Mouse (Mus musculus): ENCODE measurements at regions not wholly inside any gene's neighbourhood (a gene's known extent, or its start where the extent isn't known, plus 50 kb on each side); places are given as distances from the start of the nearest gene placed in this dataset.

GRCm38 (mm10) chr19:33078681-33079360 lies 313.3 kb downstream of the Rnls start:
- TF ChIP-seq POLR2A (IDR thresholded peaks at IDR 0.05; ENCODE audit: low read depth, low read length) (no peak), CTCF (IDR thresholded peaks at IDR 0.05; ENCODE audit: extremely low read depth, insufficient read length, insufficient replicate concordance, low read depth, low read length) (no peak)
- Histone ChIP-seq H3K36me3 (ENCODE audit: control insufficient read depth, insufficient read depth, low read length) (no peaks in the 10 kb centered on the region), H3K27ac (ENCODE audit: insufficient read depth, low read depth, low read length) (no peak overlapping the region), H3K4me3 (ENCODE audit: low read depth, low read length) (no peak overlapping the region), H3K4me1 (ENCODE audit: control insufficient read depth, insufficient read depth, insufficient read length, low read length) (peaks cover 3% of the 10 kb centered on the region; the same call in 1 of the 2 replicates), H3K27me3 (ENCODE audit: control insufficient read depth, insufficient read depth, low read length) (no peaks in the 10 kb centered on the region)
- WGBS = 27% methylated on average over 4 of the region's 4 CpGs

GRCm38 (mm10) chr19:33079959-33080358 lies 312.1 kb downstream of the Rnls start:
- whole genome bisulfite sequencing = 93% methylated on average over 2 of the region's 2 CpGs
- Histone ChIP-seq H3K36me3 (ENCODE audit: control insufficient read depth, insufficient read depth, low read length) (no peaks in the 10 kb centered on the region), H3K4me1 (ENCODE audit: control insufficient read depth, insufficient read depth, insufficient read length, low read length) (peaks cover 3% of the 10 kb centered on the region; the same call in 1 of the 2 replicates), H3K27ac (ENCODE audit: insufficient read depth, low read depth, low read length) (no peak overlapping the region), H3K27me3 (ENCODE audit: control insufficient read depth, insufficient read depth, low read length) (no peaks in the 10 kb centered on the region), H3K4me3 (ENCODE audit: low read depth, low read length) (no peak overlapping the region)
- TF ChIP-seq CTCF (IDR thresholded peaks at IDR 0.05; ENCODE audit: extremely low read depth, insufficient read length, insufficient replicate concordance, low read depth, low read length) = no peak
- TF ChIP-seq POLR2A (IDR thresholded peaks at IDR 0.05; ENCODE audit: low read depth, low read length) = no peak

- Histone ChIP-seq H3K4me3 (ENCODE audit: low read depth, low read length) (no peak overlapping the region), H3K27me3 (ENCODE audit: control insufficient read depth, insufficient read depth, low read length) (no peaks in the 10 kb centered on the region), H3K4me1 (ENCODE audit: control insufficient read depth, insufficient read depth, insufficient read length, low read length) (peaks cover 3% of the 10 kb centered on the region; the same call in 1 of the 2 replicates), H3K27ac (ENCODE audit: insufficient read depth, low read depth, low read length) (peak overlapping the region; percentile 26; the same call in 1 of the 2 replicates), H3K36me3 (ENCODE audit: control insufficient read depth, insufficient read depth, low read length) (no peaks in the 10 kb centered on the region)
- TF ChIP-seq CTCF (IDR thresholded peaks at IDR 0.05; ENCODE audit: extremely low read depth, insufficient read length, insufficient replicate concordance, low read depth, low read length) = no peak
- TF ChIP-seq POLR2A (IDR thresholded peaks at IDR 0.05; ENCODE audit: low read depth, low read length) = no peak
- 69% methylated on average over 3 of the region's 3 CpGs for WGBS
Observed at GRCm38 (mm10) chr19:33081493-33081892, 310.6 kb downstream of the Rnls start.

- H3K4me1 ChIP-seq (ENCODE audit: control insufficient read depth, insufficient read depth, insufficient read length, low read length) = peaks cover 3% of the 10 kb centered on the region; the same call in 1 of the 2 replicates
- H3K4me3 ChIP-seq (ENCODE audit: low read depth, low read length) = no peak overlapping the region
- H3K27ac ChIP-seq (ENCODE audit: insufficient read depth, low read depth, low read length) = no peak overlapping the region
- H3K36me3 ChIP-seq (ENCODE audit: control insufficient read depth, insufficient read depth, low read length) = no peaks in the 10 kb centered on the region
- 87% methylated on average over 2 of the region's 2 CpGs for WGBS
- TF ChIP-seq CTCF (IDR thresholded peaks at IDR 0.05; ENCODE audit: extremely low read depth, insufficient read length, insufficient replicate concordance, low read depth, low read length) (no peak), POLR2A (IDR thresholded peaks at IDR 0.05; ENCODE audit: low read depth, low read length) (no peak)
- H3K27me3 ChIP-seq (ENCODE audit: control insufficient read depth, insufficient read depth, low read length) = no peaks in the 10 kb centered on the region
Observed at GRCm38 (mm10) chr19:33083371-33083770, 308.7 kb downstream of the Rnls start.

DNA sequence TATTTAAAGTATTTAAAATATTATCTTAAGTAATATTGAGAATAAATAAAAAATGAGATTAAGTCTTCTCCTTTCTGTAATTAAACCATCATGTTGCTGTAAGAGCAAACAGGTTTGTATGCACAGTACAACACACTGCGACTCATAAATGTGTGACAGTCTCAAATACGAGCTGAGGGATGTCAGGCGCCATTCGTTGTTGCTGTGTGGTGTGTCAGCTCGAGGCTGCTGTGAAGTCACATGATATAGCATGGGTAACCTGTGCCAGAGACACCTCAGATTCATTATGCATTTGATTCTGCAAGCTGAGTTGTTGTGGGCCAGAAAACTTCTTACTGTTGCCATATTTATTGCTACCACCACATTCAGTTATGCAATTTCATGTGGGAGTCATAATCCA lies 307.4 kb downstream of the Rnls start:
- 83% methylated on average over 5 of the region's 5 CpGs for WGBS
- no peaks in the 10 kb centered on the region for H3K27me3 ChIP-seq (ENCODE audit: control insufficient read depth, insufficient read depth, low read length)
- H3K27ac ChIP-seq (ENCODE audit: insufficient read depth, low read depth, low read length) = no peak overlapping the region
- H3K36me3 ChIP-seq (ENCODE audit: control insufficient read depth, insufficient read depth, low read length) = no peaks in the 10 kb centered on the region
- TF ChIP-seq POLR2A (IDR thresholded peaks at IDR 0.05; ENCODE audit: low read depth, low read length) (no peak), CTCF (IDR thresholded peaks at IDR 0.05; ENCODE audit: extremely low read depth, insufficient read length, insufficient replicate concordance, low read depth, low read length) (no peak)
- no peak overlapping the region for H3K4me3 ChIP-seq (ENCODE audit: low read depth, low read length)
- H3K4me1 ChIP-seq (ENCODE audit: control insufficient read depth, insufficient read depth, insufficient read length, low read length) = peaks cover 3% of the 10 kb centered on the region; the same call in 1 of the 2 replicates
